Mouse (Mus musculus): ENCODE measurements at regions not wholly inside any gene's neighbourhood (a gene's known extent, or its start where the extent isn't known, plus 50 kb on each side); places are given as distances from the start of the nearest gene placed in this dataset.
"Not testable (repeated sequence)": the region's sequence is repeated elsewhere in the genome, so short reads cannot be mapped to it uniquely, and the experiment has no call there.

- DNase-seq = no peak
Measured at GRCm38 (mm10) chr1:154018241-154018640, 118.2 kb upstream of the Teddm2 start.

- no peak for DNase-seq
Measured at GRCm38 (mm10) chr1:154024301-154024700, 124.3 kb upstream of the Teddm2 start.

- no peak for DNase-seq
Measured at GRCm38 (mm10) chr1:154027303-154027702, 127.3 kb upstream of the Teddm2 start.

- DNase-seq = no peak
Measured at GRCm38 (mm10) chr1:154029826-154030225, 129.8 kb upstream of the Teddm2 start.

- DNase-seq = peak; percentile 81
Measured at GRCm38 (mm10) chr1:154032669-154033099, 132.7 kb upstream of the Teddm2 start.

GRCm38 (mm10) chr1:154033958-154034606, 134.1 kb upstream of the Teddm2 start:
- DNase-seq = peak; percentile 20

GRCm38 (mm10) chr1:154036729-154037270, 136.8 kb upstream of the Teddm2 start:
- DNase-seq = no peak

GRCm38 (mm10) chr1:154038241-154038640, 138.2 kb upstream of the Teddm2 start:
- DNase-seq = no peak

GRCm38 (mm10) chr1:154040907-154041306, 140.9 kb upstream of the Teddm2 start:
- no peak for DNase-seq

- DNase-seq = no peak
Measured at GRCm38 (mm10) chr1:154042956-154043355, 142.9 kb upstream of the Teddm2 start.

- DNase-seq = peak; percentile 21
Measured at GRCm38 (mm10) chr1:154044712-154045111, 144.7 kb upstream of the Teddm2 start.

GRCm38 (mm10) chr1:154045951-154046350, 145.9 kb upstream of the Teddm2 start:
- no peak for DNase-seq

- no peak for DNase-seq
Measured at GRCm38 (mm10) chr1:154053641-154054040, 147.3 kb upstream of the Zfp648 start.

- DNase-seq = no peak
Measured at GRCm38 (mm10) chr1:154054874-154055273, 146.1 kb upstream of the Zfp648 start.

- not testable (repeated sequence) for DNase-seq
Measured at GRCm38 (mm10) chr1:154061397-154061796, 139.6 kb upstream of the Zfp648 start.

GRCm38 (mm10) chr1:154061851-154062250, 139.1 kb upstream of the Zfp648 start:
- no peak for DNase-seq

GRCm38 (mm10) chr1:154062666-154063065, 138.3 kb upstream of the Zfp648 start:
- no peak for DNase-seq

GRCm38 (mm10) chr1:154064633-154065032, 136.4 kb upstream of the Zfp648 start:
- no peak for DNase-seq

GRCm38 (mm10) chr1:154065336-154066329, 135.4 kb upstream of the Zfp648 start:
- DNase-seq = peak; percentile 9

GRCm38 (mm10) chr1:154067856-154068255, 133.1 kb upstream of the Zfp648 start:
- DNase-seq = no peak

- no peak for DNase-seq
Measured at GRCm38 (mm10) chr1:154074270-154074669, 126.7 kb upstream of the Zfp648 start.

GRCm38 (mm10) chr1:154076684-154077475, 124.1 kb upstream of the Zfp648 start:
- no peak for DNase-seq

Measured in right cerebral cortex, adult 18-20 months (tissue).